Mouse (Mus musculus): ENCODE data around the gene Scarf2.

The Scarf2 gene

GRCm38 (mm10) chr16:17833321-17833680 lies 36.2 kb downstream of the Scarf2 start:
- no peak for DNase-seq

DNA sequence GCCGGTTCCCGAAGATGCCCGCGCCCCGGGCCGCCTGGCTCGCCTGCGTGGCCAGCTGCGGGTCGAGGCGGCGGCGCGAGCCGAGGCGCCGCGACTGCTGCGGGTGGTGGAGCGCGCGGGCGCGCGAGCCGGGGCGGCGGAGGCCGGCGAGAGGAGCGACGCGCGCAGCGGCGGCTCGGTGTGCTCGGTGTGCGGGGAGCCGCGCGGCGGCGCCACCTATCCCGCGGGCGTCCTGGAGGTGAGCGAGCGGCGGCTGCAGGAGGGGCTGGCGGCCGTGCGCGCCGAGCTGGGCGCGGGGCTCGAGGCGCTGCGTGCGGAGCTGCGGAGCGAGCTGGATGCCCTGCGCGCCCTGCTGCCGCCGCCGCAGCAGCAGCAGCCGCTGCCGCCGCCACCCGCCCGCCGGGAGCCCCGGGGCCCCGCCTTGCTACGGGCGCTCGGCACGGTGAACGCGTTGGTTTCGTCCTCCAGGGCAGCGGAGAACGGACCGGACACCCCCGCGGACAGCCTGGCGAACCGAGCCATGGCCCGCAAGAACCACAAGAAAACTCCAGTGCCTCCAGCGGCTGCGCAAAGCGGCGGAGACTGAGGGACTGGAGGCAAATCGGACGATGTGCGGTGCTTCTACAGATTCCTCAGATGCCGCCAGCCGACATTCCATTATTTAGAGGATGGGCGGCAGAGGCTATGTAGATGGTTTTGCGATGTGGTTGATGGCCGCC lies 36.8 kb downstream of the Scarf2 start:
- peak; percentile 55 for DNase-seq

DNA sequence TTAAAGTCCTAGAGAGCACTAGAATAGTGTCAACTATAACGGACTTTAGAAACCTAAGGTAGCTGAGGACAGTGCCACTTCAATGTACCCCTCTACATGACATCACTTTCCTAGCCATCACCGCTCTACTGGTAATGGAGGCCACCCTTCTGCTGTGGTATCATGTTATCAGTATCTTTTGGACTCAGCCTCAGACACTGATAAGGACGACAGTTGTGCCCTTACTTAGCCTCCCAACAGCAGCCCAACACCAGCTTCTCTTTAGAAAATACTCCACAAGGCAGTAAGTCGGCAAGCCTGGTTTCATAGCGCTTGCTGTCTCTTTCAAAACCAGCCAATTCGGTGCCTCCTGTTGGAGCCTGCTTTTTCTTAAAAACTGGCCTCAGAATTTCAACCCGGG lies 37.5 kb downstream of the Scarf2 start:
- no peak for DNase-seq

- no peak for DNase-seq
Observed at GRCm38 (mm10) chr16:17835481-17835880, 38.4 kb downstream of the Scarf2 start.

- DNase-seq: no peak
Observed at GRCm38 (mm10) chr16:17838051-17838450, 41.0 kb downstream of the Scarf2 start, which contains the start of gene Car15. Car15 (minus strand) TSS chr16:17838364.

GRCm38 (mm10) chr16:17839976-17840375 lies 42.9 kb downstream of the Scarf2 start:
- DNase-seq: no peak

DNA sequence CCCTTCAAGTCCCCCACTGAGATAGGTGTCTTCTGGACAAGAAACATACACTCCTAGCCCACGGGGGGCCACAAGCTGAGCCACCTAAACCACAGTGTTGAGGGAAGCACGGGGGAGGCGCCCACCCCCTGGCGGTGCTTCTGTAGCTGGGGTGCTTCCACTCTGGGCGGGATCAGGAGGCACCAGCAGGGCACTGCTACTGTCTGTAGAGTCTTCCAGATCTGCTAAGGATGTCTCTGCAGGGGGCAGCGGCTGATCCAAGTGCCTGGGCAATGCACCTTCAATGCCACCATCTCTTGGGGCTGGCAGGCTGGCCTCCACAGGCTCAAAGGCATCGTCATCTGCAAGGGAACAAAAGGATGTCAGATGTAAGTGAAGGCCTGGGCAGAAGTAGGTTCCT lies 45.4 kb downstream of the Scarf2 start:
- DNase-seq: no peak

DNA sequence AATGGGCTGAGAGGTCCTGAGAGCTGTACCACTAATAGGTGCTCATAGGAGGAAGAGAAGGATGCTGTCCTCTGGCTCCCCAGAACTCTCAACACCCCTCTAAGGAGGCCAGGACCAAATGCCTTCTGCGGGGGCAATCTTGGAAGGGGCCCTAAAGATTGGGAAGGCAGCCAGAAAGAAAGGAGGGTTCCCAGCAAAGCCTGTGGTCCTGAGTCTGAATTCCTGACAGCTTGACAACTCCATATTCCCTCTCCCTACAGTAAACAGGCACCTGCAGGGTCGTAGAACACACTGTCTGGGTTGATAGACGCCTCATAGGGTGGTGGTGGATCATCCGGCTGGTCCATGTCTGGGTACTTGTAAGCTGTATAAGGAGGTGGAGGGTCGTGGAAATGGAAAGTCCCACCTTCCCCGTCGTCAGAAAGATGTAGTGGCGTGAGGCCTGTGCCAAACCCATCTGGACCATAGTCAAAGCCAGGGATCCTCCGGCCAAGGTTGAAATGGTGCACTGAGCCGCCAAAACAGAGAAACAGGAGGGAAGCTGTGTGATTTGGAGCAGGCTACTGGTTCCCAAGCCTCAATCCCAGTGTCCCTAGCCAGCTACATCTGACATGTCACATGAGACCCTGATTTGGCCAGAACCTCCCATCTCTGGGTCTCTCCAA lies 46.8 kb downstream of the Scarf2 start:
- DNase-seq: no peak

GRCm38 (mm10) chr16:17848431-17848830 lies 51.3 kb downstream of the Scarf2 start:
- DNase-seq: no peak

DNA sequence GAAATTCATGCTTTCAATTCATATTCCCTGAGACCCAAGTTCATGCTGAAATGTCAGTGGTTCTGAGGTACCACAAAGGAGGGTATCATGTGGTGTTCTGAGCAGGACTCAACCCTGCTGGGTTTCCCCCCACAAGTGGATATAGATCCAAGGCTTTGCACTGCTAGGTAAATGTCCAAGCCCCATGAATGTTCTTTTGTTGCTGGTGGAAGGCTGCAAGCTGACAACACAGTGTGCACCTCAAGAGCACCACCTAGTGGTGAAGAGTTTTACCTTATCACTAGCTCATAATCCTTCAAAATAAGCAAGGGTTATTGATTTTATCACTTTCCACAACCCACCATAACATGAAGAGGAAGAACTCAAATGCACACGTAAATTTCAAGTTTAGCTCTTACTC lies 51.8 kb downstream of the Scarf2 start:
- DNase-seq: peak; percentile 35

GRCm38 (mm10) chr16:17849486-17849885 lies 52.4 kb downstream of the Scarf2 start:
- DNase-seq: no peak

DNA sequence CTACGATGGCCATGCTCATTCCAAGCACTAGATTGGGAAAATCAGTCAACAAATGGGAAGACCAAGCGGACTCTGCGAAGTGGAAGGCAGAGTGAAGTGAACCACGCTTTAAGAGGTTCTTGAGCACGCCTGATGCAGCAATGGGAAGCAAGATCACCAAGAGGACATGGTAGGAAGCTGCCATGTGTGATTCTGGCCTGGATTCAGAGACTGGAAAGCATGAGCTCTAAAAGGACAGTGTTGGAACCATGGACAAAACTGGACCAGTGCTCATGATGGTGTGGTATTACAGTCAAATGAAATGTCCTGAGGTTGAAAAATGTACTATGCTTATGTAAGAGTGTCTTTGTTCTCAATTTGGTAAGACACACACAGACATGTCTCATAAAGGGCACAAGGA lies 54.2 kb downstream of the Scarf2 start:
- DNase-seq: no peak

DNA sequence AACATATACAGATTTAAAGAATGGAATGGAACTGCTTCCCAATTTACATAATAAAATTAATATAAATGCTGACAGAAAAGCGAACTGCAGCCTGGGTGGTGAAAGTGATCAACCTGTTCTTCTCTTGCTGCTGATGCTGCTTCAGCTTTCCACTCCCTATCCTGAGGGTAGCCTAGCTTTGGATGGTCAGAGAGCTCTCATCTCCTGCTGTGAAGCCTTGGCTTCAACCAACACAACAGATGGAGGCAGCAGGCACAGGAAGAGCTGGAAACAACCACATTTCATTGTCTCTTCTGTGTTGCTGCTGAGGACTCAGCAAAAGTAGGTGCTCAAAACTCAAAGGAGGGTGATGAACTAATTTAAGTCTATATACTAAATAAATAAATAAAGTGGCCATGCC lies 54.8 kb downstream of the Scarf2 start:
- no peak for DNase-seq

- no peak for DNase-seq
Observed at GRCm38 (mm10) chr16:17853263-17853662, 56.2 kb downstream of the Scarf2 start.

- DNase-seq: no peak
Observed at GRCm38 (mm10) chr16:17857157-17857556, 60.1 kb downstream of the Scarf2 start.

Data from thymus, postnatal 4 days (tissue).